Mouse (Mus musculus) neural tube, embryonic 11.5 days (tissue): Measurements from ENCODE around the gene Spib. TPM values are rescaled to one million over a fixed set of nuclear protein-coding genes. Genes with fewer than 3 reads are reported as not detected.

Experiments
- ATAC-seq: fragments of 200-750 bp; cut with Nextera tagmentation; 2 replicates; pipeline ENCODE4 v1.8.0; 2017; ENCODE audit warnings: moderate number of reproducible peaks, mild to moderate bottlenecking, moderate TSS enrichment, moderate library complexity; ENCODE audit not compliant: insufficient read depth, low FRiP score, low TSS enrichment
- DNase-seq: peaks from one replicate; pipeline ENCODE4 v3.0.0-alpha.2; 2015; ENCODE audit warnings: low spot score
- H3K27ac ChIP-seq: fragments of 300-500 bp; sonication (generic); 2 replicates; pipeline ENCODE4 v1.5.1; 2014; ENCODE audit warnings: low read depth, mild to moderate bottlenecking, low read length
- H3K27me3 ChIP-seq: fragments of 300-500 bp; sonication (generic); 2 replicates; pipeline ENCODE4 v1.6.1; 2014; ENCODE audit warnings: mild to moderate bottlenecking, low read length, mixed read lengths; ENCODE audit not compliant: control insufficient read depth, insufficient read depth
- H3K36me3 ChIP-seq: fragments of 300-500 bp; sonication (generic); 2 replicates; pipeline ENCODE4 v1.6.1; 2014; ENCODE audit warnings: mild to moderate bottlenecking, low read length, moderate library complexity, mixed read lengths; ENCODE audit not compliant: control insufficient read depth, insufficient read depth
- H3K4me1 ChIP-seq: fragments of 300-500 bp; sonication (generic); 2 replicates; pipeline ENCODE4 v1.6.1; 2014; ENCODE audit warnings: low read length, mixed read lengths; ENCODE audit not compliant: control insufficient read depth, insufficient read depth
- H3K4me2 ChIP-seq: fragments of 300-500 bp; sonication (generic); 2 replicates; pipeline ENCODE4 v1.6.1; 2014; ENCODE audit warnings: low read depth, mild to moderate bottlenecking, moderate library complexity
- H3K4me3 ChIP-seq: fragments of 300-500 bp; sonication (generic); 2 replicates; pipeline ENCODE4 v1.5.1; 2014; ENCODE audit warnings: low read depth, low read length
- H3K9ac ChIP-seq: fragments of 300-500 bp; sonication (generic); 2 replicates; pipeline ENCODE4 v1.6.1; 2014; ENCODE audit warnings: mild to moderate bottlenecking, low read length
- H3K9me3 ChIP-seq: fragments of 300-500 bp; sonication (generic); 2 replicates; pipeline ENCODE4 v1.6.1; 2016; ENCODE audit warnings: low read length; ENCODE audit not compliant: control insufficient read depth
- WGBS: fragments of 180-500 bp; shearing (Covaris S2); extraction: QIAGEN DNeasy Blood & Tissue Kit; methylation state at CpG from one replicate; pipeline ENCODE4 v1.1.7; 2014; 5-methylcytosine and 5-hydroxymethylcytosine counted together
- polyA plus RNA-seq: library from polyadenylated mRNA; unstranded; fragments of >200 nt; fragmentation: Nextera tagmentation; extraction: Ambion mirVana; gene quantifications from 2 replicates; pipeline ENCODE4 v1.2.1, GENCODE M21; 2014

The Spib gene
- polyA plus RNA-seq, 1 experiment from 2014 or later: not detected

DNA sequence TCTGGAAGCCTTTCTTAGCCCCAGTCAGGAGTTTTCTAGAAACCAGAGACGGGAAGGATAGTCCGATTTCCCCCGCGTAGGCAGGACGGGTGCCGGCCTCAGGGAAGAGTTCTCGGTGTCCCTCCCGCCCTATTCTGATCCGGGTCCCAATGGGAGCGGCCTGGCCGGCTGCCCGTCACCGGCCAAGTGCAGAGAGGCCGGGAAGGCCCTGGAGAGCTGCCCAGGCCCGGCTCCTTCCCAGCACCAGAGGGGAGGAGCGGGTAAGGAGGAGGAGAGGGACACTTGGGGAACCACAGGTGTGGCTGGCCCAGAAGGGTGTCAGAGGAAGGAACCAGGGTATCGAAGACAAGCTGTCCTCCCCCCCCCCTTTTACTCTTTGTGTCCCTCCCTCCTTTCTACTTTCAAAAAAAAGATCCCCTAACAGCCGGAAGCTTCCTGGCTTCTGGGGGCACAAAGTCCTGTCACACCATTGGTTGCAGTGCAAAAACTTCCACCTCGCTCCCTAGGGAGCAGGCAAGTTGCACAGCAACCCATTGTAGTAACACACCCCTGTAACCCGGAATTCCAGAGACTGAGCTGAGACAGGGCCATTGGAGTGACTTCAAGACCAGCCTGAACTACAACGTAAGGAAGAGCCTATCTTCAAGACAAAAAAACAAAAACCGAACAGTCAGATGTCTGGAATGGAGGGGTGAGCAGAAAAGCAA is 6.6 kb downstream of the Spib start:
- DNase-seq (no peak), ATAC-seq (no peak)
- WGBS: 19% methylated on average over 22 of the region's 22 CpGs
- no peak overlapping the region for H3K4me2 ChIP-seq
- no peak overlapping the region for H3K9ac ChIP-seq
- no peaks in the 10 kb centered on the region; the same call in 1 of the 2 replicates for H3K4me1 ChIP-seq
- no peaks in the 10 kb centered on the region for H3K9me3 ChIP-seq
- H3K27me3 ChIP-seq: peaks cover 37% of the 10 kb centered on the region
- H3K27ac ChIP-seq: no peak overlapping the region
- no peak overlapping the region for H3K4me3 ChIP-seq
- H3K36me3 ChIP-seq: no peaks in the 10 kb centered on the region

DNA sequence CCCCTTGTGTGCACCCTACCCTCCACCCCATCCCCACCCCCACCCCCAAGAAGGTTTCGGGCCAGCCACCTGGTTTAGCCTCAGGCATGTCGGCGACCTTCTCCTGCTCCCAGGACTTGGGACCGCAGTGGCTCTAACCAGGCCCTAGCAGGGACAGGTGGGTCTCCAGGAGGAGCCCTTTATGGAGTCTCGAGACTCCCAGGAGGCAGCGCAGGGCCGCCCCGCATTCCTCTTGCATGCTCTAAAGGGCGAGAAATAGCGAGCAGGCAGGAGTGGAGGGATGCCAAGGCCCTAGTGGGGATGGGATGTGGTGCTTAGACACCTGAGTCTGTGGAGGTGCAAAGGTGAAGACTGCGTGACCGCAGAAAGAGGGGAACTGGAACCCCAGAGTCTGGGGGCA is 7.4 kb downstream of the Spib start, which contains the start of gene Mybpc2:
Gene Mybpc2, minus strand, starts transcription at position 155 of the 400 bp plus-strand sequence.
- H3K36me3 ChIP-seq: no peaks in the 10 kb centered on the region
- no peak within 1 kb of the TSS for H3K4me2 ChIP-seq
- 42% methylated on average over 12 of the region's 12 CpGs for WGBS
- no peak within 1 kb of the TSS for H3K9ac ChIP-seq
- no peak within 1 kb of the TSS for H3K4me3 ChIP-seq
- H3K4me1 ChIP-seq: no peaks in the 10 kb centered on the region; the same call in 1 of the 2 replicates
- H3K27me3 ChIP-seq: peaks cover 37% of the 10 kb centered on the region
- no peaks in the 10 kb centered on the region for H3K9me3 ChIP-seq
- ATAC-seq: no peak
- DNase-seq: no peak
- H3K27ac ChIP-seq: no peak within 1 kb of the TSS

DNA sequence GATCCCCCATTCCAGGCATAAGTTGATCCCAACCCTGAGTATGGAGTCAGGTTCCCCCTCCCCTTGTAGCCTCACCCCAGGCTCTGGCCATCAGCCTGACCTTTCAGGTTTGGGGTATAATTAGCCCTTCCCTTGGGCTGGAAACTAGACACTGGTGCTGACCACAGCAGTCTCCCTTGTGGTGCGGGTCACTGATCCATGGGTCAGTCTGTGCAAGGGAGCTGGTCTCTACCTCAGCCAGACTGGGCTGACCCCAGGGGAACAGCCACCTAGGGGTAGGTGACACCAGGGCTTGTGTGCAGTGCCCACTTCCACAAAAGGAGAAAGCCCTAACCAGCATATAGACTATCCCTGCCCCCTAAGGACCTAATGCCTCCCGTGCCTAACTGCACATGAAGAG is 8.8 kb downstream of the Spib start:
- no peak for ATAC-seq
- Histone ChIP-seq H3K9ac (no peak overlapping the region), H3K27me3 (peaks cover 37% of the 10 kb centered on the region), H3K4me1 (no peaks in the 10 kb centered on the region; the same call in 1 of the 2 replicates), H3K9me3 (no peaks in the 10 kb centered on the region), H3K27ac (no peak overlapping the region), H3K36me3 (no peaks in the 10 kb centered on the region), H3K4me2 (no peak overlapping the region), H3K4me3 (no peak overlapping the region)
- DNase-seq: no peak
- WGBS: 76% methylated on average over 2 of the region's 2 CpGs

DNA sequence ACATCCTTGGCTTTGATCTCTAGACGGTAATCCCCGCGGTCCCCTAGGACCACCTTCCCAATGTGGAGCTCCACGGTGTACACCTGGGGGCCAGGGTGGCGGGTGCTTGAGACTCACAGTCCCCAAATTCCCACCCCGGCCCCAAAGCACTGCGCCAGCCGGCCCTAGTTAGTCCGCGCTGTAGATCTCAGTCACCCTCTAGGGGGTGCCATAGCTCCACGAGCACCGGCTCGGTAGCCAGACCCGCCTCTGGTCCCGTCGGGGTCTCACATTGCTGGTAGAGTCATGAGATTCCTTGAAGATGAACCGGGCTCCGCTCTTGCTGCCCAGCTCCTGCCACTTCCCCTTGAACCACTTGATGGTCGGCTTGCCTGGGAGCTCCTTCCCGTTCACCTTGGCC is 10.2 kb downstream of the Spib start:
- H3K9ac ChIP-seq: no peak overlapping the region

DNA sequence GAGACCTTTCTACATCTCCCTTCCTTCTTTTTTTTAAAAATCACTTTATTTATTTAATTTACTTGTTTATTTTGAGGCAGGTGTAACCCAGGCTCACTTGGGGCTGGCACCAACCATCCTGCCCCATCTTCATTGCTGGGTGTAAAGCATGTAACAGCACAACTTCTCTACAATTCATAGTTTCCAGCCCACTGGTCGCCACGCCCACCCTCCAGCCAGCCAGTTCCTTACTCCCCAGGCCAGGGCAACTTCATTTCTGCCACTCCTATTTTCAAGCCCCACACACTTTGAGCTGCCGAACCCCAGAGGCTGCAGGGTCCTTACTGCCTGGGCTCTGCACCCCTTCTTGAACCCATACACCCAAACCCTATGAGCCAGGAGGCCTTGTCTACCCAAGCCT is 10.9 kb downstream of the Spib start:
- Histone ChIP-seq H3K4me2 (no peak overlapping the region), H3K4me3 (no peak overlapping the region), H3K9me3 (no peaks in the 10 kb centered on the region), H3K27me3 (peaks cover 34% of the 10 kb centered on the region), H3K27ac (no peak overlapping the region), H3K36me3 (no peaks in the 10 kb centered on the region), H3K4me1 (no peaks in the 10 kb centered on the region; the same call in 1 of the 2 replicates), H3K9ac (no peak overlapping the region)
- DNase-seq (no peak), ATAC-seq (no peak)
- 70% methylated on average over 3 of the region's 3 CpGs for WGBS

More for the DNA sequence above, 10.2 kb downstream of the Spib start:
- DNase-seq: peak; percentile 74
- no peaks in the 10 kb centered on the region for H3K36me3 ChIP-seq
- H3K4me1 ChIP-seq: no peaks in the 10 kb centered on the region; the same call in 1 of the 2 replicates
- H3K4me3 ChIP-seq: no peak overlapping the region
- H3K27me3 ChIP-seq: peaks cover 35% of the 10 kb centered on the region
- 2% methylated on average over 20 of the region's 20 CpGs for WGBS
- no peaks in the 10 kb centered on the region for H3K9me3 ChIP-seq
- H3K27ac ChIP-seq: no peak overlapping the region
- ATAC-seq: 0 out of 2 replicates have a peak, but pooled peaks have one; percentile 35
- H3K4me2 ChIP-seq: 0 out of 2 replicates have a peak overlapping the region, but pooled peaks have one; percentile 16

DNA sequence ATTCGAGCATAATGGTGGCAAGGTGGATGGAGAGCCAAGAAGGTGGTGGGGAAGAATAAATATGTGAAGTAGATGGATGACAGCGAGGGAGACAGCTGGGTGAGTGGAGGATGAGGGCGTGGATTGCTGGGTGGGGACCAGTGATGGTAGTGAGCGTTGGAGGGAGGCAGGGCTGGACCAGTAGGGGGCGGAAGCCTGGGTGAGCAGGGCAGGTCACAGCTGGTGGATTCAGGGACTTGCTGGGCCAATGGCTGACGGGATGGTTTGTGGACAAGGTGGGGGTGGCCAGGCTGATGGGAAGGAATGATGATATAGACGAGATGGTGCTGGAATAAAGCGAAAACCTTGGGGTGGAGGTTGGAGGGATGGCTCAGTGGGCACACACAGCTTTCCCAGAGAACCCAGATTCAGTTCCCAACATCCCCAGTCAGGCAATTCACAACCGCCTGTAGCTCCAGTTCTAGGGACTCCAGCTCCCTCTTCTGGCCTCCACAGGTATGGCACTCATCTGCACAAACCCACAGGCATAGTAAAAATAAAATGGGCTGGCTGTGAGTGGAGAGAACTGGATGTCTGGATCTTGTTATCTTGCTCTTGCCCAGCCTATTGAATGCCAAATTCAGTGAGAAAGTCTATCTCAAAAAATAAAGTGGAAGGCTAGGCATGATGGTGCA is 12.5 kb downstream of the Spib start:
- Histone ChIP-seq H3K9me3 (no peaks in the 10 kb centered on the region), H3K4me3 (no peak overlapping the region), H3K9ac (no peak overlapping the region), H3K27ac (no peak overlapping the region), H3K4me1 (no peaks in the 10 kb centered on the region), H3K4me2 (0 out of 2 replicates have a peak overlapping the region, but pooled peaks have one; percentile 3), H3K27me3 (peaks cover 21% of the 10 kb centered on the region), H3K36me3 (no peaks in the 10 kb centered on the region)
- WGBS: 67% methylated on average over 9 of the region's 9 CpGs
- no peak for ATAC-seq
- DNase-seq: no peak

DNA sequence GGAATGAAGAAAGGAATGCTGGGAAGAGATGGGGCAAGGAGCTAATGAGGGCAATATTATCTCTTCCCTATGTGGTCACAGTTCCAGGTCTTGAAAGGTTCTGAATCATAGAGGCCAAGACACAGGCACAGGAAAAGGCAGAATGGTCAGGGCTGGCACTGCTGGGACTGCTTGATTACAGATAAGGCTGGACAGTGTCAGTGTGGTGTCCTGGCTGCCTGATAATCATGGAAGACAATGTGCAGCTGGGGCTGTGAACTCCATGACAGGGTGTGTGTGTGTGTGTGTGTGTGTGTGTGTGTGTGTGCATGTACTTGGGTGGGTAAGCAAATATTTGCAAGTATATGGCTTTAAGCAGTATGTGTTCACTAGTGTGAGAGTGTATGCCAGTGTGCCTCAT is 24.4 kb downstream of the Spib start:
- ATAC-seq (no peak), DNase-seq (no peak)
- no peak overlapping the region for H3K27ac ChIP-seq
- no peak overlapping the region for H3K4me2 ChIP-seq
- no peaks in the 10 kb centered on the region for H3K36me3 ChIP-seq
- no peak overlapping the region for H3K9ac ChIP-seq
- H3K9me3 ChIP-seq: 0 out of 2 replicates have a peak, but pooled peaks cover 2% of the 10 kb centered on the region
- H3K4me1 ChIP-seq: no peaks in the 10 kb centered on the region
- no peaks in the 10 kb centered on the region for H3K27me3 ChIP-seq
- no peak overlapping the region for H3K4me3 ChIP-seq

DNA sequence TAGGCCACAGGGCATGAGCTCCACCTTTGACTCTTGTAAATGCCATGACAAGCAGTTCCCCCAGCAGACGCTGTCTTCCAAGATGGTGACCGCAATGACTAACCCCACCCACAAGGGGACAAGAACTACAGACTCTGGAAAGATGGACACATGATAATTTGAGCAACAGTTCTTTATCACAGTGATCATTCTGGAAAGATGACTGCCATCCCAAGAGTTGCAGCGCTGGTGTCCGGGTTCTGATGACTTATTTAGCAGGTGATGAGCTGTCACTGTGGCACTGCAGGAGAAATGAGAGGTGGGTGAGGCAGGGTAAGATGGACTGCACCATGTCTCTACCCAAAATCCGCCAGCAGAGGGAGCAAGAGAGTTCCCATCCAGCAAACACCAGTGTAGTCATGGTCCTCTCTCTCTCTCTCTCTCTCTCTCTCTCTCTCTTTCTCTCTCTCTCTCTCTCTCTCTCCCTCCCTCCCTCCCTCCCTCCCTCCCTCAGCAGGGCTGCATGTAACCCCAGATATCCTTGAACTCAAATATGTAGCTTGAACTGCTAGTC is 30.2 kb downstream of the Spib start:
- Histone ChIP-seq H3K4me2 (no peak overlapping the region), H3K27ac (no peak overlapping the region), H3K36me3 (no peaks in the 10 kb centered on the region), H3K9ac (no peak overlapping the region), H3K4me3 (no peak overlapping the region), H3K27me3 (no peaks in the 10 kb centered on the region), H3K9me3 (no peaks in the 10 kb centered on the region), H3K4me1 (no peaks in the 10 kb centered on the region; the same call in 1 of the 2 replicates)
- 39% methylated on average over 5 of the region's 5 CpGs for WGBS
- ATAC-seq: no peak
- peak; percentile 73 for DNase-seq
